Mouse (Mus musculus) ES-Bruce4 (cell line): ENCODE measurements at regions not wholly inside any gene's neighbourhood (a gene's known extent, or its start where the extent isn't known, plus 50 kb on each side); places are given as distances from the start of the nearest gene placed in this dataset.

ENCODE experiments used
- H3K27ac ChIP-seq: 2 replicates; pipeline ENCODE4 v1.5.1; 2012; ENCODE audit warnings: low read length, inconsistent platforms; ENCODE audit not compliant: insufficient read depth
- H3K27me3 ChIP-seq: 2 replicates; pipeline ENCODE4 v1.6.1; 2012; ENCODE audit warnings: mild to moderate bottlenecking, low read length, inconsistent platforms; ENCODE audit not compliant: control insufficient read depth, poor library complexity, insufficient read depth, severe bottlenecking
- H3K36me3 ChIP-seq: 2 replicates; pipeline ENCODE4 v1.6.1; 2012; ENCODE audit warnings: inconsistent platforms, mild to moderate bottlenecking, low read length, moderate library complexity; ENCODE audit not compliant: control insufficient read depth, poor library complexity, insufficient read depth, severe bottlenecking
- H3K4me1 ChIP-seq: one replicate; pipeline ENCODE4 v1.8.1; 2011; ENCODE audit warnings: low read length; ENCODE audit not compliant: control insufficient read depth, insufficient read depth
- H3K4me3 ChIP-seq: 2 replicates; pipeline ENCODE4 v1.5.1; 2011; ENCODE audit warnings: low read depth, mild to moderate bottlenecking, low read length
- H3K9ac ChIP-seq: 2 replicates; pipeline ENCODE4 v1.6.1; 2012; ENCODE audit warnings: low read depth, mild to moderate bottlenecking, inconsistent platforms; ENCODE audit not compliant: poor library complexity, severe bottlenecking
- H3K9me3 ChIP-seq: replicated peaks from 2 replicates; pipeline ENCODE4 v1.6.1; 2012; ENCODE audit warnings: mild to moderate bottlenecking, low read length, inconsistent platforms; ENCODE audit not compliant: control insufficient read depth, poor library complexity, insufficient read depth, severe bottlenecking
- CTCF ChIP-seq: IDR thresholded peaks from one replicate; pipeline ENCODE4 v1.8.1; 2011; ENCODE audit warnings: low read depth, low read length
- EP300 ChIP-seq: IDR thresholded peaks from 2 replicates; pipeline ENCODE4 v1.6.1; 2011; ENCODE audit warnings: low read depth, low read length; ENCODE audit not compliant: insufficient read depth
- POLR2A ChIP-seq: IDR thresholded peaks from one replicate; pipeline ENCODE4 v1.8.1; 2011; ENCODE audit warnings: low read length; ENCODE audit not compliant: insufficient read depth

DNA sequence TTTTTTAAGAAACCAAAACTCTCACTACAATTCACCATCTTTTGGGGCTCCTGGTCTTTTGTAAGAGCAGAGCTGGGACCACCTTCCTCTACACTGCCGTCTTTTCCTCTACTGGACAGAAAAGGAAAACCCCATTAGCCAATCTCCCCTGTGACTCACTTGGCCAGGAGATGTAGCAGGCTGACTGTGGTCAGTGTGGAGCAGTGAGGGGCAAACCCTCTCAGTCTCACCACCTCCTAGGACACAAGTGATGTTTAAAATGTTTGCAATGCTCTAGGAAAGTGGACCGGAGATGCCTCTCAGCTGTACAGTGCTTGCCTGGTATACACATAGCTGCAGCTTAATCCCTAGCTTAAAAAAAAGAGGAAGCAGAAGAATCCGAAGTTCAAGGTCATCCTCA, 63.0 kb upstream of the Daam1 start:
- TF ChIP-seq EP300 (no peak), POLR2A (no peak), CTCF (no peak)
- H3K9ac ChIP-seq: no peak overlapping the region
- H3K27me3 ChIP-seq: no peaks in the 10 kb centered on the region; the same call in 1 of the 2 replicates
- H3K27ac ChIP-seq: no peak overlapping the region
- no peaks in the 10 kb centered on the region for H3K36me3 ChIP-seq
- H3K4me1 ChIP-seq: no peaks in the 10 kb centered on the region
- H3K9me3 ChIP-seq: no peaks in the 10 kb centered on the region
- H3K4me3 ChIP-seq: no peak overlapping the region

DNA sequence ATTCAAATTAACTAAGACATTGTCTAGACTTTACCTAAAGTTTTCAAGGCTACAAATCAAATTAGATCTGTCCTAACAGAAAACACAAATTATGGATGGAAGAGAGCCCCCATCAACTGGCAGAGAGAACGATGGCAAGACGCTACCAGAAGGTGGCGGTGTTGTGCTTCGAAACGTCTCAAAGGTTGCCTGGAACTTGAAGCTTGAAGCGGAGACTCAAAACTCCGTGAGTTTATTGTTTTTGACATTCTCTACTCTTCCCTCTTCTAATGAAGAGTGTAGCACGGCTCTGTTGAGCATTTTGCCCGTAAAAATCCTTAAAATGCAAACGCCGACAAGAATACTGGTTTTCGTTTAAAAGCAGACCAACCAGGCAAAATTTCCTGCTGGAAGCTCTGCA, 62.4 kb upstream of the Daam1 start:
- H3K4me3 ChIP-seq: no peak overlapping the region
- H3K27ac ChIP-seq: no peak overlapping the region
- H3K36me3 ChIP-seq: no peaks in the 10 kb centered on the region
- no peaks in the 10 kb centered on the region for H3K4me1 ChIP-seq
- no peaks in the 10 kb centered on the region; the same call in 1 of the 2 replicates for H3K27me3 ChIP-seq
- peak; percentile 90 for TF ChIP-seq CTCF
- TF ChIP-seq EP300: no peak
- no peak overlapping the region for H3K9ac ChIP-seq
- no peaks in the 10 kb centered on the region for H3K9me3 ChIP-seq

DNA sequence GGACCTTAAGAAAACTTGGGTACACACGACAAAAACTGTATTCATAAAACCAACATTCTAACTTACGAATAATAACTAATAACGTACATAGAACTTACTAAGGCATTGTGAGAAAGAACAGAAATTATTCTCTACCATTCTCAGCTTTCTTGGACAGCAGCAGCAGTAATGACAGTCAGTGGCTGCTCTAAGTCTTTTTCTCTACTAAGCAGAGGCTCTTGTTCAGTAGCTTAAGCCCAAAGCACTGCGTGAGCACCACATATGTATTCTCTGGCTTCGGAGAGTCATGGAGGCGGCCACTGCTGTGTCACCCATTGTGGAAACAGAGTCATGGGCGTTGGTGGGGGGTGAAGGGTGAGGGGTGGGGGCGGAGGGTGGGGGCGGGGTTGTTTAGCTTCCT, 62.0 kb upstream of the Daam1 start:
- no peaks in the 10 kb centered on the region for H3K36me3 ChIP-seq
- no peaks in the 10 kb centered on the region for H3K4me1 ChIP-seq
- H3K27me3 ChIP-seq: no peaks in the 10 kb centered on the region
- TF ChIP-seq EP300 (no peak), POLR2A (no peak), CTCF (no peak)
- H3K4me3 ChIP-seq: no peak overlapping the region
- no peak overlapping the region for H3K27ac ChIP-seq
- H3K9ac ChIP-seq: no peak overlapping the region
- no peaks in the 10 kb centered on the region for H3K9me3 ChIP-seq

DNA sequence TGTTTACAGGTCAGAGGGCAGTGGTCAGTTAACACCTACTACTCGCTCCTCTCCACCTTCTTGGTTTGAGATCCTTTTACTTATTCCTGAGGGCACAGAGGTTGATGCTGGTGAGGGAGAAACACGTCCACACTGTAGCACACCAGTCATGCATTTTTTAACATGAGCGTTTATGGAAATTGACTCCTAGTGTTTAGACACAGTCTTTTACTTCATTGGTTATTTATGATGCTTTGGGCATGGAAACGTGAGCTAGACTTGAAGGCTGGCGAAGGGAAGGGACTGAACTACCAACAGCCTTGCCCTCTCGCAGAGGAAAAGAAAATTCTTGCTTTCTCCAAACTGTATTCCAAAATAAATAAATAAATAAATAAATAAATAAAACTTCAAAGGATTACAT, 61.6 kb upstream of the Daam1 start:
- H3K27me3 ChIP-seq: no peaks in the 10 kb centered on the region
- H3K4me1 ChIP-seq: no peaks in the 10 kb centered on the region
- no peak overlapping the region for H3K9ac ChIP-seq
- H3K4me3 ChIP-seq: no peak overlapping the region
- H3K27ac ChIP-seq: no peak overlapping the region
- TF ChIP-seq POLR2A (no peak), EP300 (no peak)
- H3K36me3 ChIP-seq: no peaks in the 10 kb centered on the region
- no peaks in the 10 kb centered on the region for H3K9me3 ChIP-seq

- no peaks in the 10 kb centered on the region for H3K9me3 ChIP-seq
- H3K4me3 ChIP-seq: no peak overlapping the region
- no peaks in the 10 kb centered on the region for H3K4me1 ChIP-seq
- H3K27me3 ChIP-seq: no peaks in the 10 kb centered on the region
- no peak overlapping the region for H3K9ac ChIP-seq
- H3K27ac ChIP-seq: no peak overlapping the region
- TF ChIP-seq POLR2A: no peak
- no peak for TF ChIP-seq EP300
- no peak for TF ChIP-seq CTCF
- H3K36me3 ChIP-seq: no peaks in the 10 kb centered on the region
Measured at GRCm38 (mm10) chr12:71773891-71774290, 57.0 kb upstream of the Daam1 start.

GRCm38 (mm10) chr12:71775126-71775525, 55.8 kb upstream of the Daam1 start:
- Histone ChIP-seq H3K4me1 (no peaks in the 10 kb centered on the region), H3K9me3 (no peaks in the 10 kb centered on the region), H3K27me3 (no peaks in the 10 kb centered on the region; the same call in 1 of the 2 replicates), H3K27ac (no peak overlapping the region), H3K36me3 (no peaks in the 10 kb centered on the region), H3K9ac (no peak overlapping the region), H3K4me3 (no peak overlapping the region)
- TF ChIP-seq POLR2A: no peak
- no peak for TF ChIP-seq CTCF
- TF ChIP-seq EP300: no peak
